Mouse (Mus musculus): Measurements from ENCODE around the gene Banp.

Gene Banp

GRCm38 (mm10) chr8:121949222-121949800 lies at the start of gene Banp:
Banp (plus strand) TSS chr8:121949750.
- DNase-seq (ENCODE audit: low spot score in 2 of 2): no peak

GRCm38 (mm10) chr8:121901498-121902236 lies 47.9 kb upstream of the Banp start:
- DNase-seq (ENCODE audit: low spot score in 2 of 2): no peak

GRCm38 (mm10) chr8:121903977-121904376 lies 45.6 kb upstream of the Banp start:
- DNase-seq (ENCODE audit: low spot score in 2 of 2): no peak

GRCm38 (mm10) chr8:121904999-121905398 lies 44.6 kb upstream of the Banp start:
- DNase-seq (ENCODE audit: low spot score in 2 of 2): no peak

GRCm38 (mm10) chr8:121905420-121905819 lies 44.1 kb upstream of the Banp start:
- DNase-seq (ENCODE audit: low spot score in 2 of 2): no peak

- no peak for DNase-seq (ENCODE audit: low spot score in 2 of 2)
Measured at GRCm38 (mm10) chr8:121905864-121906263, 43.7 kb upstream of the Banp start.

GRCm38 (mm10) chr8:121906542-121907512 lies 42.7 kb upstream of the Banp start:
- peak in 1 of 2 experiments; percentile 25 for DNase-seq (ENCODE audit: low spot score in 2 of 2)

GRCm38 (mm10) chr8:121907587-121908248 lies 41.8 kb upstream of the Banp start, which contains the start of gene Slc7a5:
Slc7a5 (minus strand) TSS chr8:121907694.
- peak; percentile 95 for DNase-seq (ENCODE audit: low spot score in 2 of 2)

- DNase-seq (ENCODE audit: low spot score in 2 of 2): no peak
Measured at GRCm38 (mm10) chr8:121908378-121909147, 41.0 kb upstream of the Banp start.

- DNase-seq (ENCODE audit: low spot score in 2 of 2): no peak
Measured at GRCm38 (mm10) chr8:121909148-121909541, 40.4 kb upstream of the Banp start.

- DNase-seq (ENCODE audit: low spot score in 2 of 2): peak; percentile 76 to 77
Measured at GRCm38 (mm10) chr8:121909663-121910062, 39.9 kb upstream of the Banp start.

GRCm38 (mm10) chr8:121911400-121911799 lies 38.1 kb upstream of the Banp start:
- DNase-seq (ENCODE audit: low spot score in 2 of 2): no peak

- no peak for DNase-seq (ENCODE audit: low spot score in 2 of 2)
Measured at GRCm38 (mm10) chr8:121911987-121912386, 37.6 kb upstream of the Banp start.

- no peak for DNase-seq (ENCODE audit: low spot score in 2 of 2)
Measured at GRCm38 (mm10) chr8:121912831-121913230, 36.7 kb upstream of the Banp start.

- no peak for DNase-seq (ENCODE audit: low spot score in 2 of 2)
Measured at GRCm38 (mm10) chr8:121913378-121913777, 36.2 kb upstream of the Banp start.

GRCm38 (mm10) chr8:121919158-121919557 lies 30.4 kb upstream of the Banp start:
- DNase-seq (ENCODE audit: low spot score in 2 of 2): no peak

GRCm38 (mm10) chr8:121919731-121920130 lies 29.8 kb upstream of the Banp start:
- no peak for DNase-seq (ENCODE audit: low spot score in 2 of 2)

GRCm38 (mm10) chr8:121921582-121921981 lies 28.0 kb upstream of the Banp start:
- DNase-seq (ENCODE audit: low spot score in 2 of 2): no peak

- DNase-seq (ENCODE audit: low spot score in 2 of 2): no peak
Measured at GRCm38 (mm10) chr8:121922101-121922500, 27.4 kb upstream of the Banp start.

GRCm38 (mm10) chr8:121924681-121925080 lies 24.9 kb upstream of the Banp start:
- DNase-seq (ENCODE audit: low spot score in 2 of 2): no peak

- DNase-seq (ENCODE audit: low spot score in 2 of 2): peak; percentile 73 to 76
Measured at GRCm38 (mm10) chr8:121925624-121926023, 23.9 kb upstream of the Banp start.
